8 mouse cellular contexts compared by ENCODE assay signal in the genomic region with DNA sequence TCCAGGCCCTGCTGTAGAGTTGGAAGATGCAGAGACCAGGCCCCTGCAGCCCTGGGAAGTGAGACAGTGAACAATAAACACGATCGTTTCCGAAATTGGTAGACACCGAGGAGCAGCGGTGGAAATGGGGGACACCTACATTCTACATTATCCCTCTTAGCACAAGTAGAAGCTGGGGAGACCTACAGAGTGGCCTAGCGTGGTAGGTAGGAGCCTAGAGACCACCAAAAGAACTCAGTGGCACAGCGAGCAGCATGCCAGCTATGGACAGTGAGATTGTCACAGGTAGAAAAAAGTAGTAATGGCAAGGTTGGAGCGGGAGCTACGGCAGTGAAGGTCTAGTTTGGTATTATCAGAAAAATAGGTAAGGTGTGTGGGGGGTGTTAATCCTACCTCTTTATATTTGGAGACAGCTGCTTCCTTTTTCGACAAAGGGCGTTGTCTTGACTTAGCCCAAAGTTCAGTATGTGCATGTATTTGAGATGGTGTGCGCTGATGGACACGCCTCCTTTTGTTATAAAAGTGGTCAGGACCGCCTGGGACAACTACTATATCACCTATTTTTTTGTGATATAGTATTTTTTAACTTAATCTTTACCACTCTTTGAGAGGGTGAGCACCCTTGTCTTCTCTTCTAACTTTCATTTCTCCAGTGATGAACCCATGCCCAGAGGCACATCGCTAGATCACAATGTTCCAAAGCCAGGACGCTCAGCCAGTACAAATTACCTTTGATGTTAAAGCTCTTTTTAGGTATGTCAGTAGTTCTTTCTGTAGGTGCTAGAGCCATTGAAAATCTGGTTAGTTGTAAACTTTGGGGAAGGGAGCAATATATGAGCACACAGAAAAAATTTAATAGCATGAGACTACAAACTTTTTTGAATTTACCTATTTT. TPM values are rescaled to one million over a fixed set of nuclear protein-coding genes. Genes with fewer than 3 reads are reported as not detected.
DNase-seq lines count a peak whose midpoint lies in the region; ATAC-seq lines count a peak whose summit lies in the region.

No protein-coding gene starts in this region.

- peak overlapping the region; percentile 47 for H3K4me3 ChIP-seq in hindbrain, embryonic 16.5 days (ENCODE audit: low read length)
- peak overlapping the region; percentile 46 for H3K4me3 ChIP-seq in midbrain, embryonic 15.5 days

- H3K27me3 ChIP-seq in hindbrain, embryonic 16.5 days (replicated peaks; ENCODE audit: control insufficient read depth, insufficient read depth, low read length), result no peaks in the 10 kb centered on the region
- no peaks in the 10 kb centered on the region for H3K27me3 ChIP-seq in midbrain, embryonic 15.5 days (replicated peaks)

- intact Hi-C loops in left cerebral cortex, postnatal 4 days (cut with DNase I), result no loop called here

- H3K9ac ChIP-seq in hindbrain, embryonic 16.5 days (ENCODE audit: low read depth, low read length), result peak overlapping the region; percentile 59
- H3K9ac ChIP-seq in midbrain, embryonic 15.5 days, result peak overlapping the region; percentile 46

- DNase-seq in left cerebral cortex, postnatal 4 days, result peak; percentile 5
- DNase-seq in left cerebral cortex, adult 11 months (ENCODE audit: low spot score), result no peak
- peak; percentile 13 for DNase-seq in c-Kit-positive CD71-positive TER-119-positive erythroid progenitor cells, embryonic 14.5 days (ENCODE audit: low spot score)
- DNase-seq in left cerebral cortex, adult 18-20 months (ENCODE audit: low spot score in 2 of 2), result no peak
- DNase-seq in ovary, postnatal 36 days (ENCODE audit: low spot score), result no peak

- no peaks in the 10 kb centered on the region for H3K36me3 ChIP-seq in hindbrain, embryonic 16.5 days (ENCODE audit: control insufficient read depth, insufficient read depth, low read length)
- H3K36me3 ChIP-seq in midbrain, embryonic 15.5 days (replicated peaks), result no peaks in the 10 kb centered on the region

- H3K9me3 ChIP-seq in hindbrain, embryonic 16.5 days (ENCODE audit: control insufficient read depth, low read length), result no peaks in the 10 kb centered on the region
- no peaks in the 10 kb centered on the region for H3K9me3 ChIP-seq in midbrain, embryonic 15.5 days

- WGBS in hindbrain, embryonic 16.5 days, result 71% methylated on average over 16 of the region's 16 CpGs
- 70% methylated on average over 16 of the region's 16 CpGs for WGBS in midbrain, embryonic 15.5 days

- peaks cover 28% of the 10 kb centered on the region for H3K4me1 ChIP-seq in hindbrain, embryonic 16.5 days (ENCODE audit: control insufficient read depth, insufficient read depth, low read depth, low read length)
- H3K4me1 ChIP-seq in midbrain, embryonic 15.5 days, result peaks cover 39% of the 10 kb centered on the region

- H3K27ac ChIP-seq in hindbrain, embryonic 16.5 days (ENCODE audit: low read depth, low read length), result peak overlapping the region; percentile 83
- peak overlapping the region; percentile 83 for H3K27ac ChIP-seq in midbrain, embryonic 15.5 days

- peak overlapping the region; percentile 71 for H3K4me2 ChIP-seq in hindbrain, embryonic 16.5 days (ENCODE audit: low read length)
- H3K4me2 ChIP-seq in midbrain, embryonic 15.5 days, result peak overlapping the region; percentile 75

- no peak for ATAC-seq in hindbrain, embryonic 16.5 days
- peak; percentile 19 for ATAC-seq in midbrain, embryonic 15.5 days (replicated peaks)
- ATAC-seq in inflammation-experienced regulatory T-cells, adult 6 months, result no peak

RNA-seq across cellular contexts. Expression of gene Tm9sf2, which starts 1.2 kb away (rescaled TPM):
- total RNA-seq in left cerebral cortex, postnatal 4 days (2021), result 10 to 100 TPM; 68.4 to 71.7 TPM
- 117 and 122 TPM in 2 replicates for polyA plus RNA-seq in hindbrain, embryonic 16.5 days (2015; fragmentation: Nextera tagmentation; extraction: Ambion mirVana)
- polyA plus RNA-seq in midbrain, embryonic 15.5 days (2015; fragmentation: Nextera tagmentation; extraction: Ambion mirVana), result 102 and 106 TPM in 2 replicates
- polyA plus RNA-seq in inflammation-experienced regulatory T-cells, adult 6 months (2017; shearing (Covaris generic)), result 10 to 100 TPM; 59.0 to 98.1 (median 74.1) TPM
- 100 to 1,000 TPM; 110 to 113 TPM for total RNA-seq in left cerebral cortex, adult 18-20 months (2021)

Comparison
In these comparisons a context has a peak if more than half of its experiments do, and no peak if none do; other contexts are left out.
1. DNase-seq: peak in left cerebral cortex, postnatal 4 days (single experiment) and c-Kit-positive CD71-positive TER-119-positive erythroid progenitor cells, embryonic 14.5 days (single experiment); none in left cerebral cortex, adult 11 months (single experiment), left cerebral cortex, adult 18-20 months (0 of 2) and ovary, postnatal 36 days (single experiment).